Mouse (Mus musculus) intestine, embryonic 15.5 days (tissue): ENCODE results near the gene Lrrc75a. TPM values are rescaled to one million over a fixed set of nuclear protein-coding genes. Genes with fewer than 3 reads are reported as not detected.
A peak's percentile ranks its signal among the peaks of the same experiment; 100 is the strongest.

Source experiments
- ATAC-seq: fragments of 200-750 bp; cut with Nextera tagmentation; 2 replicates; pipeline ENCODE4 v1.8.0; 2017; ENCODE audit warnings: moderate TSS enrichment, moderate library complexity
- H3K27ac ChIP-seq: fragments of 300-500 bp; sonication (generic); 2 replicates; pipeline ENCODE4 v1.5.1; 2015; ENCODE audit warnings: mild to moderate bottlenecking, inconsistent platforms
- H3K27me3 ChIP-seq: fragments of 300-500 bp; sonication (generic); replicated peaks from 2 replicates; pipeline ENCODE4 v1.6.1; 2015; ENCODE audit warnings: inconsistent platforms
- H3K36me3 ChIP-seq: fragments of 300-500 bp; sonication (generic); 2 replicates; pipeline ENCODE4 v1.6.1; 2015; ENCODE audit warnings: inconsistent platforms
- H3K4me1 ChIP-seq: fragments of 300-500 bp; sonication (generic); replicated peaks from 2 replicates; pipeline ENCODE4 v1.6.1; 2015; ENCODE audit warnings: inconsistent platforms
- H3K4me2 ChIP-seq: fragments of 300-500 bp; sonication (generic); replicated peaks from 2 replicates; pipeline ENCODE4 v1.6.1; 2015; ENCODE audit warnings: mild to moderate bottlenecking, inconsistent platforms
- H3K4me3 ChIP-seq: fragments of 300-500 bp; sonication (generic); replicated peaks from 2 replicates; pipeline ENCODE4 v1.5.1; 2015; ENCODE audit warnings: inconsistent platforms
- H3K9ac ChIP-seq: fragments of 300-500 bp; sonication (generic); 2 replicates; pipeline ENCODE4 v1.6.1; 2015; ENCODE audit warnings: inconsistent platforms
- H3K9me3 ChIP-seq: fragments of 300-500 bp; sonication (generic); 2 replicates; pipeline ENCODE4 v1.6.1; 2016; ENCODE audit warnings: inconsistent platforms
- WGBS: fragments of 180-500 bp; shearing (Covaris S2); methylation state at CpG from one replicate; pipeline ENCODE4 v1.1.7; 2015; 5-methylcytosine and 5-hydroxymethylcytosine counted together
- polyA plus RNA-seq: library from polyadenylated mRNA; unstranded; fragments of >200 nt; fragmentation: Nextera tagmentation; extraction: Ambion mirVana; gene quantifications from 2 replicates; pipeline ENCODE4 v1.2.1, GENCODE M21; 2015

Lrrc75a gene
- polyA plus RNA-seq, 1 experiment from 2014 or later: 17.3 TPM

DNA sequence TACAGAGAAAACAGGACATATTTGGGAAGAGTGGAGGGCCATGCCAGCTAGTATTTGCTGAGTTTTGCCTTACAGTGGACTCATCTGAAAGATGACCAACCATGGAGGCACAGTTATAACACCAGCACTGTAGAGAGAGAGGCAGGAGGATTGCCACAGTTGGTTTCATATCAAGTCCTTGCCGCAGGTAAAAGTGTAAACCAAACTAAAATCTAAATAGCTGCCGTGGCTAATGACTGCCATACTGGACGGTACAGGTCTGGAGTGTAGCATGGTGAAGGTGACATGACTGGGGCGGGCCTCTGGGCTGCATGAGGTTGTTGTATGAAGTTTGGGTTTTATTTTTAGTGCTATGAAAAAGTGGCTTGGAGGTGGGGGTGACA lies 73.6 kb downstream of the Lrrc75a start:
- no peaks in the 10 kb centered on the region for H3K9me3 ChIP-seq
- no peaks in the 10 kb centered on the region; the same call in 1 of the 2 replicates for H3K27me3 ChIP-seq
- WGBS: 76% methylated on average over 4 of the region's 4 CpGs
- no peak overlapping the region for H3K4me3 ChIP-seq
- no peak overlapping the region for H3K27ac ChIP-seq
- H3K4me2 ChIP-seq: no peak overlapping the region
- H3K36me3 ChIP-seq: no peaks in the 10 kb centered on the region
- no peak for ATAC-seq
- peaks cover 13% of the 10 kb centered on the region for H3K4me1 ChIP-seq
- no peak overlapping the region for H3K9ac ChIP-seq

DNA sequence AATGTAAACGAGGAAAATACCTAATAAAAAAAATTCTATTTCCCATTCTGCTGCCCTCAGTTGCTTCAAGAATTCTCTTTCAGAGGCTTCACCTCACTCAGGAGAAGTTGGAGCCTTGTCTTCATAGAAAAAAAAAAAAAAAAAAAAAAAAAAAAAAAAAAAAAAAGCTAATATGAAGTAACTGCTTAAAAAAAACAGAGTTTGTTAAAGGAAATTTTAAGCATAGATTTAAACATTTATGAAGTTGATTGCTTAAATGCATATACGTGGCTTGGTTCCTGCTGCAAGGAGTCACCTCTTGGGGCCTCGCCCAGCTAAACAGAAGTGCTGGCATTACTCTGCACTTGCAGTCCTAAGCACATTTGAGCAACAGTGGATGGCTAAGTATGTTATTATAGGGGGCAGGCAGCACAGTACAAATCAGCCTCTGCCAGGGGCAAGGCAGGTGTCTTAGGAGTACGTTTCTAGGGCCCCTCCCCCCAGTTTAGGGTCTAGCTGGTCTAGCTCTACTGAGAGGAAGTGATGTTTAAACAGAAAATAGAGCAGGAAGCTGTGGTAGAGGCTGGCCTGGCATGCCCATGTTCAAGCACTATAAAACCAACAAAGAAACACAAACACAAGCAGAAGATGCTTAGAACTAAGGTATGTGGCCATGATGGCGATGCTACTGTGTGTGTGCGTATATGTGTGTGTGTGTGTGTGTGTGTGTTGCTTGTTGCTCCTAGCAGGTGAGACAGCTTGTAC lies 74.2 kb downstream of the Lrrc75a start, which contains the start of gene Trpv2:
Gene Trpv2, plus strand, starts transcription at position 528 of the 744 bp plus-strand sequence.
- H3K27ac ChIP-seq: no peak within 1 kb of the TSS
- 72% methylated on average over 6 of the region's 6 CpGs for WGBS
- ATAC-seq: no peak
- H3K9me3 ChIP-seq: no peaks in the 10 kb centered on the region
- H3K36me3 ChIP-seq: no peaks in the 10 kb centered on the region
- no peaks in the 10 kb centered on the region; the same call in 1 of the 2 replicates for H3K27me3 ChIP-seq
- H3K4me1 ChIP-seq: peaks cover 13% of the 10 kb centered on the region
- peak within 1 kb of the TSS; percentile 45 for H3K4me3 ChIP-seq
- peak within 1 kb of the TSS; percentile 93 for H3K4me2 ChIP-seq
- no peak within 1 kb of the TSS for H3K9ac ChIP-seq

GRCm38 (mm10) chr11:62568300-62568699 lies 80.0 kb downstream of the Lrrc75a start:
- WGBS: 77% methylated on average over 3 of the region's 3 CpGs
- no peak overlapping the region for H3K27ac ChIP-seq
- H3K4me3 ChIP-seq: no peak overlapping the region
- no peak for ATAC-seq
- H3K9me3 ChIP-seq: no peaks in the 10 kb centered on the region
- H3K4me2 ChIP-seq: no peak overlapping the region
- H3K27me3 ChIP-seq: no peaks in the 10 kb centered on the region
- no peak overlapping the region for H3K9ac ChIP-seq
- H3K4me1 ChIP-seq: peaks cover 3% of the 10 kb centered on the region; the same call in 1 of the 2 replicates
- no peaks in the 10 kb centered on the region for H3K36me3 ChIP-seq

GRCm38 (mm10) chr11:62566211-62566610 lies 82.1 kb downstream of the Lrrc75a start:
- 47% methylated on average over 1 of the region's 1 CpGs for WGBS
- Histone ChIP-seq H3K4me1 (peaks cover 3% of the 10 kb centered on the region; the same call in 1 of the 2 replicates), H3K4me2 (no peak overlapping the region), H3K4me3 (no peak overlapping the region), H3K9me3 (no peaks in the 10 kb centered on the region; the same call in 1 of the 2 replicates), H3K27me3 (no peaks in the 10 kb centered on the region), H3K36me3 (no peaks in the 10 kb centered on the region), H3K9ac (no peak overlapping the region), H3K27ac (no peak overlapping the region)
- ATAC-seq: no peak

DNA sequence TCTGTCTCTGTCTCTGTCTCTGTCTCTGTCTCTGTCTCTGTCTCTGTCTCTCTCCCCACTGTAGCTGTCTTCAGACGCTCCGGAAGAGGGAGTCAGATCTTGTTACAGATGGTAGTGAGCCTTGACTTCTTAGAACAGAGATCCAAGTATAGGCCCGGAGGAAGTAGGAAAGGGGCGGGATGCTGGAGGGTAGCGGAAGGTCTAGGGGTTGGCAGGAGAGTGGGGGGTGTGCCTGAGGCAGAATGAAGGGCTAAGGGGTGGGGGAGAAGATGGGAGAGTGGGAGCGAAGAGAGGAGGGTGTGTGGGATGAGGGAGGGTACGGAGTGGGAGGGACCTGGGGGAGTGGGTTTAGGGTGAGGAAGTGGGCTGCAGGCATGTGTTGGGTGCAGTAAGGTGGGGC lies 82.6 kb downstream of the Lrrc75a start:
- no peak for ATAC-seq
- peaks cover 3% of the 10 kb centered on the region; the same call in 1 of the 2 replicates for H3K4me1 ChIP-seq
- no peak overlapping the region for H3K4me2 ChIP-seq
- no peaks in the 10 kb centered on the region for H3K27me3 ChIP-seq
- no peak overlapping the region for H3K9ac ChIP-seq
- 65% methylated on average over 7 of the region's 7 CpGs for WGBS
- H3K4me3 ChIP-seq: no peak overlapping the region
- no peak overlapping the region for H3K27ac ChIP-seq
- no peaks in the 10 kb centered on the region for H3K36me3 ChIP-seq
- H3K9me3 ChIP-seq: no peaks in the 10 kb centered on the region; the same call in 1 of the 2 replicates

DNA sequence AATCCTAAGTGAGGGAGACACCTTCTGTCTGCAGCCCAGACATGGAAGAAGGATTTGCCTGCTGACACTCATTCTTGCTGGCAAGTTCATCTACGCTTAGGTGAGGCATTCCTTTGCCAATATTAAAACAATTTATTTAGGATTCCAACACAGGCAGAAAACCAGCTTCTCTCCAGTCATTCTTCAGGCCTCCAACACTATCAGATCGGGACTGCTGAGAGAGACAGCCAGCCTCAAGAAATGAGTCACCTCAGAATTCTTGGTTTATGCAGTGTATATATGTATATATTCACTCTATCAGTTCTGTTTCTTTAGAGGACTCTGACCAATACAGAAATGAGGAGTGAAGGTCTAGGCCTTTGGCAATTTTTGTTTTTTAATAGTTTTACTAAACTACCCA lies 84.7 kb downstream of the Lrrc75a start:
- Histone ChIP-seq H3K9me3 (no peaks in the 10 kb centered on the region; the same call in 1 of the 2 replicates), H3K36me3 (no peaks in the 10 kb centered on the region), H3K27ac (no peak overlapping the region), H3K4me2 (no peak overlapping the region), H3K4me1 (peaks cover 6% of the 10 kb centered on the region; the same call in 1 of the 2 replicates), H3K9ac (no peak overlapping the region), H3K4me3 (no peak overlapping the region), H3K27me3 (no peaks in the 10 kb centered on the region)
- no peak for ATAC-seq
- WGBS: 88% methylated on average over 2 of the region's 2 CpGs

DNA sequence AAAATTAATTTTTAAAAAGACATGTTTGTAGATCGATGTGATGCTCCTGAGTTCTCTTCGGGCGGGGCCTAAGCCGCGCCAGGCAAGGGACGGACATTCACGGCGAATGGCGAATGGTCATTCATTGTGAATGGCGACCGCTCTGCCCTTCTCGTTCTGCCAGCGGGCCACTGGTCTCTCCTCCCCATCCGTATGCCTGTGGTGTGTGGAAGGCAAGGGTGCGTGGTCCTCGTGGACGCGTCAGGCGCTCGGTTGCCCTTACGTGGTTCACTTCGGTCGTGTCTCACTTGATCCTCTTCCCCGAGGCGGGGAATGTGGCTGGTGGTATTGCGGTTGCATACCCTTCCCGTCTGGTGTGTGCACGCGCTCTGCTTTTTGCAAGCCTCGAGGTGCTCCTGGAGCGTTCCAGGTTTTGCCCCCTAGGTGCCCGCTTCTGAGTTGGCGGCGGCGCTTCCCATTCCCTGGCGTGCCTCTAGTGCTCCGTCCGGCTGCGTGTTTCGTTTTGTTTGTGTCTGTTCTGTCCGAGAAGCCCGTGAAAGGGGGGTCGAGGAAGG lies 87.8 kb downstream of the Lrrc75a start:
- Histone ChIP-seq H3K9ac (peak overlapping the region; percentile 21; the same call in 1 of the 2 replicates), H3K4me3 (peak overlapping the region; percentile 32), H3K27me3 (no peaks in the 10 kb centered on the region), H3K36me3 (no peaks in the 10 kb centered on the region), H3K4me1 (peaks cover 3% of the 10 kb centered on the region; the same call in 1 of the 2 replicates), H3K27ac (no peak overlapping the region), H3K4me2 (peak overlapping the region; percentile 69), H3K9me3 (no peaks in the 10 kb centered on the region; the same call in 1 of the 2 replicates)
- no peak for ATAC-seq
- whole genome bisulfite sequencing: 30% methylated on average over 43 of the region's 43 CpGs

DNA sequence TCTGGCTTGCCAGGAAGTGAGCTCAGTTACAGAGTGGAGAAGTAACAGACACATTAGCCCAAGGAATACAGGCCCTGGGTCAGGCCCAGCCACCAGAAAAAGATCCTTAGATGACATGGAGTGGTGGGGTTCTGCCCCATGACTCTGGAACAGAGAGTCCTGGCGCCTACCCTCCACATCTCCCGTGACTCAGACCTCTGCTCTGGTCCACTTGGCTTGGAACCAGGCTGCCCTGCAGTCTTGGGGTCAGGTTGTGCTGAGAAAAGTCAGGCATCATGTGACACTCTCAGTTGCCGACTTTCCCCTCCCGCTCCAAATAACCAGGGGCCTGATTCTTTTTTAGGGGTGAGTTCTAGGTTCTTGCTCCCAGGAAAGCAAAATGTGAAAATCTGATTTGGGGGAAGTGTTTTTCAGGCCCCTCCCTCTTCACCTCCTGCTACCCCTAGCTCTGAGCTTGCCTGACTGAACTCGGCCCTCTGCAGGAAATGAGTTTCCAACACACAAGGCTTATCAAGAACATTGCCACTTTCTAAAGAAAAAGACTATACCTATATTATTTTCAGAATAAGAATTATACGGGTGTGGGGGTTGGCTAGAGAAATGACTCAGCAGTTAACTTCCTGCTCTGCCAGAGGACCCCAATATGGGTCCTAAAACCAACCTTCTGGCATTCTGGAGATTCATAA lies 89.2 kb downstream of the Lrrc75a start:
- Histone ChIP-seq H3K9ac (no peak overlapping the region), H3K4me3 (no peak overlapping the region), H3K9me3 (no peaks in the 10 kb centered on the region; the same call in 1 of the 2 replicates), H3K36me3 (no peaks in the 10 kb centered on the region), H3K27me3 (no peaks in the 10 kb centered on the region), H3K4me2 (no peak overlapping the region), H3K4me1 (peaks cover 9% of the 10 kb centered on the region; the same call in 1 of the 2 replicates), H3K27ac (no peak overlapping the region)
- peak; percentile 26; the same call in 1 of the 2 replicates for ATAC-seq
- WGBS: 56% methylated on average over 6 of the region's 6 CpGs

- Histone ChIP-seq H3K36me3 (no peaks in the 10 kb centered on the region; the same call in 1 of the 2 replicates), H3K9me3 (no peaks in the 10 kb centered on the region; the same call in 1 of the 2 replicates), H3K4me3 (no peak overlapping the region), H3K9ac (no peak overlapping the region), H3K4me1 (peaks cover 15% of the 10 kb centered on the region; the same call in 1 of the 2 replicates), H3K27me3 (no peaks in the 10 kb centered on the region), H3K27ac (no peak overlapping the region), H3K4me2 (no peak overlapping the region)
- ATAC-seq: no peak
- WGBS: 58% methylated on average over 2 of the region's 2 CpGs
These were observed 90.2 kb downstream of the Lrrc75a start for GRCm38 (mm10) chr11:62558152-62558551.

DNA sequence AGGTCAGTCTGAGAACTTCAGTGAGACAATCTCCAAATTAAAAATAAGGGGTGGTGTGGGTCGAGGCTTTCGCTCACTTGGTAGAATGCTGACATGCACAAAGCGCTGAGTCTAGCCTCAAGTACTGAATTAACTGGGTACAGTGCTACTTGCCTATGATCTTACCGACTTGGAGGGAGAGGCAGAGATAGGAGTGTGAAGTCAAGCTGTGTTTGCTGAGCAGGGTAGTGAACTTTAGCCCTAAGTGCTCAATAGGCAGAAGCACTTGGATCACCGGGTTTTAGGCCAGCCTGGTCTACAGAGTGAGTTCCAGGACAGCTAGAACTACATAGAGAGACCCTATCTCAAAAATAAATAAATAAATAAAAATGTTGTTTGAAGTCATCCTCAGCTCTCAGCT lies 91.1 kb downstream of the Lrrc75a start:
- H3K27me3 ChIP-seq: no peaks in the 10 kb centered on the region
- no peak overlapping the region for H3K4me3 ChIP-seq
- H3K27ac ChIP-seq: no peak overlapping the region; the same call in 1 of the 2 replicates
- no peaks in the 10 kb centered on the region; the same call in 1 of the 2 replicates for H3K9me3 ChIP-seq
- peak; percentile 84 for ATAC-seq
- 50% methylated on average over 5 of the region's 5 CpGs for WGBS
- no peaks in the 10 kb centered on the region; the same call in 1 of the 2 replicates for H3K36me3 ChIP-seq
- peaks cover 15% of the 10 kb centered on the region; the same call in 1 of the 2 replicates for H3K4me1 ChIP-seq
- no peak overlapping the region for H3K9ac ChIP-seq
- H3K4me2 ChIP-seq: no peak overlapping the region

GRCm38 (mm10) chr11:62555896-62556412 lies 92.4 kb downstream of the Lrrc75a start:
- no peaks in the 10 kb centered on the region for H3K27me3 ChIP-seq
- H3K4me1 ChIP-seq: peaks cover 15% of the 10 kb centered on the region; the same call in 1 of the 2 replicates
- no peak for ATAC-seq
- H3K4me2 ChIP-seq: no peak overlapping the region
- no peak overlapping the region for H3K9ac ChIP-seq
- H3K27ac ChIP-seq: 0 out of 2 replicates have a peak overlapping the region, but pooled peaks have one; percentile 9
- H3K9me3 ChIP-seq: no peaks in the 10 kb centered on the region
- H3K4me3 ChIP-seq: no peak overlapping the region
- no peaks in the 10 kb centered on the region; the same call in 1 of the 2 replicates for H3K36me3 ChIP-seq
